Mouse (Mus musculus): ENCODE measurements around the gene Akap2.

DNA sequence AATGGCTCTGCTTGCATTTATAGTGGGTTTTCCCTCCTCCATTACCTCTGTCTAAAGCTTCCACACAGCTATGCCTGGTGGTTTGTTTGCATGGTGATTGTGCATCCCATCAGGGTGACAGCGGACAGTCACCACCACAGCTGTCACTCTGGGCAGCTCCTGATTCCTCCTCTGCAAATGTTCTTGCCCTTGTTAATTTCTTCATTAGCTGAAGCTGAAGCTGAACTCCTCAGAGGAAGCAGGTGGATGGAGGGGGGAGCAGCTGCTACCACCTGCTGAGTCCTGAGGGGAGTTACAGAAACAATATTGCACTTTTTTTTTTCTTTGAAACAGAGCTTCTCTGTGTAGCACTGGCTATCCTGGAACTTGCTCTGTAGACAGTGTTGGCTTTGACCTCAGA lies 94.6 kb downstream of the Akap2 start:
- TF ChIP-seq E2F4 (IDR thresholded peaks at IDR 0.05; ENCODE audit: insufficient read depth), result no peak
- TF ChIP-seq POLR2A (IDR thresholded peaks at IDR 0.05; ENCODE audit: insufficient read length, low read depth), result no peak
- TF ChIP-seq CEBPB (IDR thresholded peaks at IDR 0.05; ENCODE audit: insufficient read depth, poor library complexity, severe bottlenecking), result no peak
- TF ChIP-seq SRF (IDR thresholded peaks at IDR 0.05; ENCODE audit: control insufficient read depth, insufficient read length, low read depth), result no peak
- TF ChIP-seq MAX (IDR thresholded peaks at IDR 0.05; ENCODE audit: low read depth), result no peak
- peak; percentile 52 for TF ChIP-seq TCF3 (IDR thresholded peaks at IDR 0.05; ENCODE audit: insufficient read length, low read depth)
